Mouse (Mus musculus) erythroblast, adult 5-6 weeks (primary cell): ENCODE measurements at regions not wholly inside any gene's neighbourhood (a gene's known extent, or its start where the extent isn't known, plus 50 kb on each side); places are given as distances from the start of the nearest gene placed in this dataset.
"Not testable (repeated sequence)": the region's sequence is repeated elsewhere in the genome, so short reads cannot be mapped to it uniquely, and the experiment has no call there.

Experiments
- ATAC-seq: replicated peaks from 2 replicates; pipeline ENCODE4 v1.8.0; 2016; ENCODE audit warnings: moderate number of reproducible peaks, mild to moderate bottlenecking, moderate TSS enrichment, inconsistent platforms; ENCODE audit not compliant: poor library complexity, low FRiP score, severe bottlenecking

DNA sequence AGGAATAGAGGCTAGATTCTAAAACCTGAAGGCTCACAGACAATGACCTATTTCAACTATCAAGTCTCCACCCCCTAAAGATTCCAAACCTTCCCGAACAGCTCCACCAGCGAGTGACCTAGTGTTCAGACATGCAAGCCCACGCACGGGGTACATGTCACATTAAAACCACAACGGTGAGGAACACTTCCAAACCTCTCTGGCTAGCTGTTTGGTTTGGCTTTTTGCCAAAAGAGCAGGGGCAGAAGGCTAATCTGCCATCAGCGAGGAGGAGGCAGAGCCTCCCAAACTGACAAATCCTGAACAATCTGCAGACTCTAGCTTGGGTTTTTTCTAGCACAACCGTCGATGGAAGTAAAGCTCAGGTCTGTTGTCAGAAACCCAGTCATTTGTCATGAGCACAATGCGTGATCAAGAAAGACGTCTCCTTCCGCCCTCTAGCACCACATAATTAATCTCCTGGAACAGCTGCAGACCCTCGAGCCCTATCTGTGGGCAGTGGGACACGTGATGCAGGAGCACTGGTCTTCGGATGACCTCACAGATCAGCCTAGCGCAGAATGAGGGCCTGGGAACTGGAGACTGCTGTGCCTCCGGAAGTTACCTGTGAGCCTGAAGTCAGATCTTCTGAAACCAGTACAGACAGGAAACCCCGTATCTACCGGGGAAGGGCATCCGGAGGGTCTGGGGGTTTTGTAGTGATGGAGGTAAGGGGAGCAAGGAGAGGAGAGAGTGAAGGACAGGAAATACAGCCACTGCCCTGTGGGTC, 178.3 kb upstream of the Hs6st1 start:
- ATAC-seq, result no peak

GRCm38 (mm10) chr1:35890500-35890900, 177.7 kb upstream of the Hs6st1 start:
- no peak for ATAC-seq

GRCm38 (mm10) chr1:35899536-35899935, 168.7 kb upstream of the Hs6st1 start:
- no peak for ATAC-seq

- no peak for ATAC-seq
These were observed 164.1 kb upstream of the Hs6st1 start for GRCm38 (mm10) chr1:35904001-35904547.

GRCm38 (mm10) chr1:35913551-35913950, 154.6 kb upstream of the Hs6st1 start:
- ATAC-seq, result no peak

DNA sequence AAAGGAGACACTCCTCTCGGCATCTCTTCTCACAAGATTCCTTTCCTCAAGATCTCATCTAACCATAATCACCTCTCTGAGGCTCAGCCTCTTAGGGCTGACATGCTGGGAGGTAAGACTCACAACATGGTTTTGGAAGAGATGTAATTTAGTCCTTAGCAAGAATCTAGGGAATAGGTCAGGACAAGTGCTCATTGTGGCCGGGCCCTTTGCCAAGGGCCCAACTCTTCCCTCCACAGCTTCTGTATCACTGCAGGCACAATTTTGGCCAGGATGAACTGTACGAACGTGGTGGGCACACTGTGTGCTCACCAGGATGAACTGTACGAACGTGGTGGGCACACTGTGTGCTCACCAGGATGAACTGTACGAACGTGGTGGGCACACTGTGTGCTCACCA, 154.0 kb upstream of the Hs6st1 start:
- not testable (repeated sequence) for ATAC-seq

DNA sequence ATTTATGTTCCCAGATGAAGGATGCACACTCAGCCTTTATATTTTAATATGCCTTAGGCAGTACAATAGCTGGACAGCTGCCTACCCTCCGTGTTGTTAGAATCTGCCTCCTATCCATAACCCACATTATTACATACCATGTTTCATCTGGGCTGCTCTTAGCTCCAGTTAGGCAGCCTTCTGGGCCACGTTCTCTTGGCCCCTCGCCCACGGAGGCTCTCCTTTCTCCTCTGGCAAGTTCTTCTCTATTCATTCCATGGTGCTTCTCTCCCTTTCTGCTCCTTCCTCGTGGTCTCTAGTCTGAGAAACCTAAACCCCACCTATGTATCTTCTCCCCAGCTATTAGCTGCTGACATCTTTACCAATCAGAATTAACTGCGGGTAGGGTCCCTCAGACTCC, 152.7 kb upstream of the Hs6st1 start:
- no peak for ATAC-seq

DNA sequence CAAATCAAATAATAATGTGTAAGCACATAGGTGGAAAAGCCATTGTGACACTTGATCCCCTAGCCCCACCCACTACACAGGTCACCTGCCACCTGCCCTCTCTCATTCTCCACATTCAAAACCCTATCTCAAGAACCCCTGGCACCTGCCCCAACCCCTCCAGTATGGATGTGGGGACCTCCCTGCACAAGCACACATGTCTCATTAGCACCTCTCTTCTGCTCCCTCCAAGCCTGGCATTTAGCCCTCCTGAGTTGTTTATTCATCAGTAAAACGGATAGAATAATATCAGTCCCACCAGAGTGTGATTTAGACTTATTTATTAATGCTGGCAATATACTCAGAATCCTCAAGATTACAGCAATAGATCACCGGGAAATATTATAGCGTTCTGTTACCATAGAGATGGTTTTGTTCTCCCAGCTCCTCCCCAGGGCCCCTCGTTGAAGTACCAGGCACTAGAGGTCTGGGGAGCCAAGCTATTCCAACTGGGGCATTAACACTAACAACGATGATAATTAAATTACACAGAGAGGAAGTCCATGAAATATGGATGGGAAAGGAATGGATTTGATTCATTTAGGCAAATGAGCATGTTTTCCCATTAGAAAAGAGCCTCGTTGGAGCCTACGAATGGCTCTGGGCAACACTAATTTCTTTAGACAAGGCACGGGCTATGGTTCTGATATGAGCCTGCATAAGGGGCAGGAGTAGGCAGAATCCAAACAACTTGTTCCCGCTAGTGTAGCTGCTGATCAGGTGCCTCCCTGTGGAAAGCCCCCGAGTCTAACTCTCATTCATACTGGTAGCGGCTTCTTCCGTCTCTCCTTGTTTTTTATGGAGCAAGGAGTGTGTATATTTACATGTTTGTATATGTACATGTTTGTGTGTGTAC, 148.1 kb upstream of the Hs6st1 start:
- no peak for ATAC-seq

DNA sequence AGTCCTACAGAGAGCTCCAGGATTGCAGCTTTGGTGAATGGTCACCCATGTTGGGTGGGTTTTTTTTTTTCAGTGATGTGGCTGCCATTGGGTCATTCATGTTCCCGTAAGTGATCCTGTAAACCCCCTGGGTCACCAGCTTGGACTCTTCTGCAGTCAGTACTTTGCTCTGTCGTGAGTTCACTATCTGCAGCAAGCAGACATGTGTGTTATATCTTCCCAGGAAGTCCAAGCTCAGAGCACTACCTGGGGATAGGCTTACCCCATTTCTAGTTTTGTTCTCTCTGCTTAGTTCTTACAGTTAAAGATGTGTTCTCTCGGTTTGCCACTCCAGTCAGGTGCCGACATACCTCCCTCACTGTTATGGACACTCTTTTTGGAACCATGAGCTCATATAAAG, 143.4 kb upstream of the Hs6st1 start:
- ATAC-seq, result no peak

DNA sequence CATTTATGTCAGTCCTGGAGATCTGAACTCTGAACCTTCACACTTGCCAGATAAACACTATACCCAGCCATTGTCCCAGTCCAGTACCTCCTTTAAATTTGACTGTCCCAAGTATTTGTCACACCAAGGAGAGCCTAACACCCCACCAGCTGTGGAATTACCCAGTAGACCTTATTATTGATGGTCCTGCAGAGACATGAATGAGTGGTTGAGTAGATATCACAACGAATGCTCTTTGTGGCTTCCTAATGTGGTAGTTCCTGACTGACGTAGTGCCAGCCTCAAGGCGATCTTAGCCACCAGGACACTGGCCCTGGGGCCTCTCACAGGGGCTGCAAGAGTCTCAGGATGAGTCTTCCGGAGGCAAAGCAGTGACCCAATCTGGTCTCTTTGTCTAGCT, 142.9 kb upstream of the Hs6st1 start:
- no peak for ATAC-seq

DNA sequence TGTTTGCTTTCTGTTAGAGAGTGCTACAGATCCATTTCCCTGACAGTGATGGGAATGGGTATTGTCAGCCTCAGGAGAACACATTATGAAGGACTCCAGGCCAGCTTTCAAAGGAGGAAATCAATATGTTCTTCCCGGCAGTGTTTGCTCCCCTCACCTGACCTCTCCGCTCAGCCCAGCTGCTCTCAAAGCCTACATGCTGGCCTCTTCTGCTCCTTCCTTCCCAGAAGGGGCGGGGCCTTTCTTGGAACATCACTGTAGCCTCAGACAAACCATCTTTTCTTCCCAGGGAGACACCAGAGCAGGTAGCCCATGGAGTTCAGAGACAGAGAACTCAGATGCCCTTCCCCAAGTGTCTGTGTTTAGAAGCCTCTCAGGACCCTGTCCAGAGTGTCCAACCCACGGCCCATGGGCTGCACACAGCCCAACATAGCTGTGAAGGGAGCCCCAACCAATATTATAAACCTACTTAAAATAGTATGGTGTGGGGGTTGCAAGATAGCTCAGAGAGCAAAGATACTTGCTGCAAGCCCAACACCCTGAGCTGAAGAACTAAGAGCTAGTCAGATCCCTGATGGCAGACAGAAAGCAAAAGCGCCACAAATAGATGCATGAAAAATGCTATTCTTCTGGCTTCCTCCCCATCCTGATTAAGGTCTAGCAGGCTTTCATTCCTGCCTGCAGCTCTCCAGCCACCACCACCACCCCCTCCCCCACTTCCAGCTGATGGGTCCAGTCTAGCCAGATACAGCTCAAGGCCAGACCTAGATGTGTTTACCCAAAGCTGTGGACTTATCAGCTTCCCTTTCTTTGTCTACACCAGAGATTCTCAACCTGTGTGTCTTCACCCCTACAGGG, 141.8 kb upstream of the Hs6st1 start:
- no peak for ATAC-seq

- no peak for ATAC-seq
These were observed 141.2 kb upstream of the Hs6st1 start for GRCm38 (mm10) chr1:35927049-35927415.

DNA sequence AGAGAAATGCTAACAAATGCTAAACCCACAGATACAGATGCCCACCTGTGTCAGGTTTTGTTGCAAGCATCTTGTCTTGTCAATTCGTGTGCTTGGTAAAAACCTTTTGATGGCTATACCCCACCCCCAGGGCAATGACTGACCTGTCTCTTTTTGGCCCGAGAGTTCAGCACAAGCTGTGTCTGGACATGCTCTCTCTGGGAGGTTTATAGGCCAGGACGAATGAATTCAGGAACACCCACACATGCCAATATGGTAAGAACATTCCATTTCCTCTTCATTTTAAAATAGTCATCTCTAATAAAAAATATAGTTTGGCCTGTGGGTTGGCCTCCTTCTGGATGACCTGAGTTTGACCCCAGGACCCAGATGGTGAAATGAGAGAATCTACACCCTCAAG, 137.8 kb upstream of the Hs6st1 start:
- ATAC-seq, result no peak

- ATAC-seq, result no peak
These were observed 137.1 kb upstream of the Hs6st1 start for GRCm38 (mm10) chr1:35931056-35931455.

DNA sequence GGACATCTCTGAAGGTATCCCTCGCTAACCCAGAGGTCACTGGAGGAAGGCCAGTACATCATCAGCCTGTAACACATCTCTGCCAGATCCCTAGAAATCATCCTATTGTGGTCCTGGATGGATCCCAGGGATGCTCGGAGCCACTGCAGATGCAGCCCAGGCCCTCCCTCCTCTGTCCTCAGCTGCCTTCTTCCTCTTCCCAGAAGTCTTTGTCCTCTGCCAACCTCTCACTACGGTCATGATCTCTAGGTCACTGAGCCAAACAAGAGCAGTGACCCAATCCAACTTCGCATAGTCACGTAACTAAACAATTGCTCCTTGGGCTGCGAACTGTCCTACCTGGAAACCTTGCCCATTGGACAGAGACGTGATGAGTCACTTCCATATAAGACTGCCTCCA, 134.7 kb upstream of the Hs6st1 start:
- ATAC-seq, result no peak

DNA sequence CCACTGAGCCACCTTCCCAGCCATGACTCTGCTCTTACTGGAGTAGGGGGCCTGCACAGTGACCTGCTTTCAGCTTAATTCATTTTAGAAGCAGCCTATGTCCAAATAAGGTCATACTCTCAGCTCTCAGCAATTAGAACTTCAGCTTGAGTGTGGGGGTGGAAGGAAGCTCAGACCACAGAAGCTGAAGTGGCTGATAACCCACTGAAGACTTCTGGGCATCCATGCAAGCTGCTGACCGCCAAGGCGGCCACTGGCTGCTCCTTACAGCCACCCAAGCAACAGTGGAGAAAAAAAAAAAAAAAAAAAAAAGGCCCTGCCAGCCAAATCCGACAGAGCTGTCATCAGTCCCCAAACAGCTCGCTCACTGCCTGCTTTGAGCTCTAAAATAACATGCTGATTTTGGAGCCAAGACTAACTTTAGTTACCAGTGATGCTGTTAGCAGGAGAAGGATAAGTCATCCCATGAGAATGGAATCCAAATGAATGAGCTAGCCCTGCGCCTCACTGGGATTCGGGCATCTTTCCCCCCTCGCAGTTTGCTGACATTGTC, 133.0 kb upstream of the Hs6st1 start:
- no peak for ATAC-seq

DNA sequence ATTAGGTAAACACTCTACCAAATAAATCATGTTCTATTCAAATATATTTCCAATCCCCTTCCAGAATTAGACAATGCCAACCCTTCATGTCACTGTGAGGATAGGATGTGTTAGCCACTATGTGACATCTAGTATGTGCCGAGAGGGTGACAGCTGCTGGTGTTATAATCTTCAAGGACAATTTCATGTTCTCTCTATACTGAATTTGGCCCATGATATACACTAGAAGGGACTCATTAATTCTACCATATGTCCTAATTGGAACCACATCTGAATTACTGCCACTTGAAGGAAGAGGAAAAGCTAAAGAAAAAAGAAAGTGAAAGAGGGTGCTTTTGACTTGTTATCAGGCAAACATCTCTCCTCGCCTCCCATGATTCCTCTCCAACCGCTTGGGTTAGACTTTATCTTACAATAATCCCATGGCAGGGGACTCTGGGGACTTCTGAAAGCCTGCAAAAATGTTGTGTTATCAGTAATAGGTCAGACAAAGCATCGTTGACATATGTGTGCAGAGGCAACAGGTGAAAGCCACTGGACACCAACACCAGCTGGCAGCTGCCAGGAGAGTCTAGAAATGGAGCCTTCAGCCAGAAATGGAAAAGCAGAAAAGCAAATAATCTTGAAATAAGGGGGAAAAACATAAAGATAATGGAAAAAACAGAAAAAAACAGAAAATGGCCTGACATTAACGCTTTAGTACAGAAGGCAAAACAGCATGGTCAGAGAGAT, 131.7 kb upstream of the Hs6st1 start:
- no peak for ATAC-seq

GRCm38 (mm10) chr1:35940236-35940635, 128.0 kb upstream of the Hs6st1 start:
- no peak for ATAC-seq

- ATAC-seq, result no peak
These were observed 126.5 kb upstream of the Hs6st1 start for GRCm38 (mm10) chr1:35941642-35942077.
